In genomic region chrX:7790309-7790708, GRCm38 (mm10) we compare ENCODE assay signal across 8 mouse cellular contexts. TPM values are rescaled to one million over a fixed set of nuclear protein-coding genes. Genes with fewer than 3 reads are reported as not detected.
DNase-seq lines count a peak whose midpoint lies in the region; ATAC-seq and TF ChIP-seq lines count a peak whose summit lies in the region.

No protein-coding gene starts in this region.

- peak overlapping the region; percentile 78 for H3K4me3 ChIP-seq in kidney, adult 2 months (ENCODE audit: insufficient read depth, low read depth, low read length)
- H3K4me3 ChIP-seq in forebrain, embryonic 15.5 days: peak overlapping the region; percentile 57
- peak overlapping the region; percentile 54 for H3K4me3 ChIP-seq in midbrain, embryonic 12.5 days

- no peak for DNase-seq in kidney, adult 2 months
- DNase-seq in kidney, postnatal 10 days: no peak
- peak; percentile 26 for DNase-seq in MN1 (ENCODE audit: low spot score)
- DNase-seq in urinary bladder, postnatal 10 days (ENCODE audit: low spot score): no peak
- no peak for DNase-seq in testis, postnatal 14 days (ENCODE audit: low spot score)
- no peak for DNase-seq in spleen, postnatal 14 days (ENCODE audit: low spot score in 2 of 2)

- H3K4me2 ChIP-seq in forebrain, embryonic 15.5 days (replicated peaks): peak overlapping the region; percentile 56
- H3K4me2 ChIP-seq in midbrain, embryonic 12.5 days (replicated peaks): peak overlapping the region; percentile 60

- no peaks in the 10 kb centered on the region for H3K36me3 ChIP-seq in kidney, adult 2 months (ENCODE audit: control insufficient read depth, insufficient read depth, low read length)
- H3K36me3 ChIP-seq in forebrain, embryonic 15.5 days: 0 out of 2 replicates have a peak, but pooled peaks cover 7% of the 10 kb centered on the region
- H3K36me3 ChIP-seq in midbrain, embryonic 12.5 days: no peaks in the 10 kb centered on the region

- peak overlapping the region; percentile 21; the same call in 1 of the 2 replicates for H3K27ac ChIP-seq in kidney, adult 2 months (ENCODE audit: insufficient read depth, low read depth, low read length)
- H3K27ac ChIP-seq in forebrain, embryonic 15.5 days (replicated peaks): peak overlapping the region; percentile 57; the same call in 1 of the 2 replicates
- H3K27ac ChIP-seq in midbrain, embryonic 12.5 days (replicated peaks): no peak overlapping the region

- 6% methylated on average over 5 of the region's 5 CpGs for WGBS in kidney, adult 2 months
- 18% methylated on average over 5 of the region's 5 CpGs for WGBS in forebrain, embryonic 15.5 days
- WGBS in midbrain, embryonic 12.5 days: 29% methylated on average over 5 of the region's 5 CpGs

- no peak for TF ChIP-seq POLR2A in kidney, adult 2 months (IDR thresholded peaks at IDR 0.05; ENCODE audit: low read depth, low read length)

- TF ChIP-seq CTCF in kidney, adult 2 months (conservative IDR thresholded peaks at IDR 0.05; ENCODE audit: insufficient read depth, insufficient read length, low read depth, low read length): no peak

- peak overlapping the region; percentile 60 for H3K9ac ChIP-seq in forebrain, embryonic 15.5 days (replicated peaks)
- H3K9ac ChIP-seq in midbrain, embryonic 12.5 days (replicated peaks): peak overlapping the region; percentile 64

- ATAC-seq in forebrain, embryonic 15.5 days (replicated peaks): no peak
- ATAC-seq in midbrain, embryonic 12.5 days (ENCODE audit: low FRiP score, low read depth): no peak

- H3K4me1 ChIP-seq in kidney, adult 2 months (ENCODE audit: control insufficient read depth, insufficient read depth, low read length): peaks cover 3% of the 10 kb centered on the region; the same call in 1 of the 2 replicates
- peaks cover 10% of the 10 kb centered on the region for H3K4me1 ChIP-seq in forebrain, embryonic 15.5 days
- H3K4me1 ChIP-seq in midbrain, embryonic 12.5 days: peaks cover 6% of the 10 kb centered on the region; the same call in 1 of the 2 replicates

- H3K9me3 ChIP-seq in forebrain, embryonic 15.5 days: no peaks in the 10 kb centered on the region
- no peaks in the 10 kb centered on the region for H3K9me3 ChIP-seq in midbrain, embryonic 12.5 days

- no peaks in the 10 kb centered on the region for H3K27me3 ChIP-seq in kidney, adult 2 months (replicated peaks; ENCODE audit: control insufficient read depth, insufficient read depth, low read length)
- no peaks in the 10 kb centered on the region for H3K27me3 ChIP-seq in forebrain, embryonic 15.5 days
- no peaks in the 10 kb centered on the region for H3K27me3 ChIP-seq in midbrain, embryonic 12.5 days

RNA-seq across cellular contexts. Expression of gene Gripap1, which starts 0.7 kb away (rescaled TPM):
- 25.5 and 30.3 TPM in 2 replicates for polyA plus RNA-seq in kidney, adult 2 months (2012; rRNA removed)
- 77.6 and 78.5 TPM in 2 replicates for polyA plus RNA-seq in forebrain, embryonic 15.5 days (2015; fragmentation: Nextera tagmentation; extraction: Ambion mirVana)
- polyA plus RNA-seq in midbrain, embryonic 12.5 days (2016; fragmentation: Nextera tagmentation; extraction: Ambion mirVana): 78.3 and 80.8 TPM in 2 replicates

RNA-seq across cellular contexts. Expression of gene Tfe3, which starts 27.9 kb away (rescaled TPM):
- 18.8 and 20.1 TPM in 2 replicates for polyA plus RNA-seq in kidney, adult 2 months (2012; rRNA removed)
- 21.8 and 23.4 TPM in 2 replicates for polyA plus RNA-seq in forebrain, embryonic 15.5 days (2015; fragmentation: Nextera tagmentation; extraction: Ambion mirVana)
- 37.6 and 39.1 TPM in 2 replicates for polyA plus RNA-seq in midbrain, embryonic 12.5 days (2016; fragmentation: Nextera tagmentation; extraction: Ambion mirVana)

RNA-seq across cellular contexts. Expression of gene Kcnd1, which starts 31.8 kb away (rescaled TPM):
- 0.48 and 0.53 TPM in 2 replicates for polyA plus RNA-seq in kidney, adult 2 months (2012; rRNA removed)
- 2.8 and 3.1 TPM in 2 replicates for polyA plus RNA-seq in forebrain, embryonic 15.5 days (2015; fragmentation: Nextera tagmentation; extraction: Ambion mirVana)
- 0.96 and 1.5 TPM in 2 replicates for polyA plus RNA-seq in midbrain, embryonic 12.5 days (2016; fragmentation: Nextera tagmentation; extraction: Ambion mirVana)

RNA-seq across cellular contexts. Expression of gene Ccdc120, which starts 39.6 kb away (rescaled TPM):
- polyA plus RNA-seq in kidney, adult 2 months (2012; rRNA removed): 8.3 and 14.1 TPM in 2 replicates
- 55.5 and 63.3 TPM in 2 replicates for polyA plus RNA-seq in forebrain, embryonic 15.5 days (2015; fragmentation: Nextera tagmentation; extraction: Ambion mirVana)
- polyA plus RNA-seq in midbrain, embryonic 12.5 days (2016; fragmentation: Nextera tagmentation; extraction: Ambion mirVana): 27.5 and 34.1 TPM in 2 replicates

RNA-seq across cellular contexts. Expression of gene Otud5, which starts 50.9 kb away (rescaled TPM):
- polyA plus RNA-seq in kidney, adult 2 months (2012; rRNA removed): 26.8 and 30.4 TPM in 2 replicates
- 53.8 and 55.8 TPM in 2 replicates for polyA plus RNA-seq in forebrain, embryonic 15.5 days (2015; fragmentation: Nextera tagmentation; extraction: Ambion mirVana)
- polyA plus RNA-seq in midbrain, embryonic 12.5 days (2016; fragmentation: Nextera tagmentation; extraction: Ambion mirVana): 63.2 and 68.3 TPM in 2 replicates
